Mouse (Mus musculus) midbrain, embryonic 15.5 days (tissue): Measurements from ENCODE around the gene Tubb1. TPM values are rescaled to one million over a fixed set of nuclear protein-coding genes. Genes with fewer than 3 reads are reported as not detected.

ENCODE experiments used
- ATAC-seq: fragments of 200-750 bp; cut with Nextera tagmentation; replicated peaks from 2 replicates; pipeline ENCODE4 v1.8.0; 2017; ENCODE audit warnings: moderate TSS enrichment
- H3K27ac ChIP-seq: fragments of 300-500 bp; sonication (generic); 2 replicates; pipeline ENCODE4 v1.5.1; 2015; ENCODE audit warnings: mild to moderate bottlenecking, inconsistent platforms
- H3K27me3 ChIP-seq: fragments of 300-500 bp; sonication (generic); replicated peaks from 2 replicates; pipeline ENCODE4 v1.6.1; 2015; ENCODE audit warnings: inconsistent platforms
- H3K36me3 ChIP-seq: fragments of 300-500 bp; sonication (generic); replicated peaks from 2 replicates; pipeline ENCODE4 v1.6.1; 2015; ENCODE audit warnings: inconsistent platforms
- H3K4me1 ChIP-seq: fragments of 300-500 bp; sonication (generic); 2 replicates; pipeline ENCODE4 v1.6.1; 2015; ENCODE audit warnings: inconsistent platforms
- H3K4me2 ChIP-seq: fragments of 300-500 bp; sonication (generic); 2 replicates; pipeline ENCODE4 v1.6.1; 2015; ENCODE audit warnings: inconsistent platforms, mild to moderate bottlenecking, moderate library complexity
- H3K4me3 ChIP-seq: fragments of 300-500 bp; sonication (generic); 2 replicates; pipeline ENCODE4 v1.5.1; 2015; ENCODE audit warnings: mild to moderate bottlenecking, inconsistent platforms
- H3K9ac ChIP-seq: fragments of 300-500 bp; sonication (generic); 2 replicates; pipeline ENCODE4 v1.6.1; 2015; ENCODE audit warnings: mild to moderate bottlenecking, inconsistent platforms
- H3K9me3 ChIP-seq: fragments of 300-500 bp; sonication (generic); 2 replicates; pipeline ENCODE4 v1.6.1; 2016; ENCODE audit warnings: inconsistent platforms
- WGBS: fragments of 180-500 bp; shearing (Covaris S2); methylation state at CpG from one replicate; pipeline ENCODE4 v1.1.7; 2015; ENCODE audit warnings: mixed read lengths; 5-methylcytosine and 5-hydroxymethylcytosine counted together
- polyA plus RNA-seq: library from polyadenylated mRNA; unstranded; fragments of >200 nt; fragmentation: Nextera tagmentation; extraction: Ambion mirVana; gene quantifications from 2 replicates; pipeline ENCODE4 v1.2.1, GENCODE M21; 2015

The Tubb1 gene
- polyA plus RNA-seq, 1 experiment from 2014 or later = 0.50 TPM

DNA sequence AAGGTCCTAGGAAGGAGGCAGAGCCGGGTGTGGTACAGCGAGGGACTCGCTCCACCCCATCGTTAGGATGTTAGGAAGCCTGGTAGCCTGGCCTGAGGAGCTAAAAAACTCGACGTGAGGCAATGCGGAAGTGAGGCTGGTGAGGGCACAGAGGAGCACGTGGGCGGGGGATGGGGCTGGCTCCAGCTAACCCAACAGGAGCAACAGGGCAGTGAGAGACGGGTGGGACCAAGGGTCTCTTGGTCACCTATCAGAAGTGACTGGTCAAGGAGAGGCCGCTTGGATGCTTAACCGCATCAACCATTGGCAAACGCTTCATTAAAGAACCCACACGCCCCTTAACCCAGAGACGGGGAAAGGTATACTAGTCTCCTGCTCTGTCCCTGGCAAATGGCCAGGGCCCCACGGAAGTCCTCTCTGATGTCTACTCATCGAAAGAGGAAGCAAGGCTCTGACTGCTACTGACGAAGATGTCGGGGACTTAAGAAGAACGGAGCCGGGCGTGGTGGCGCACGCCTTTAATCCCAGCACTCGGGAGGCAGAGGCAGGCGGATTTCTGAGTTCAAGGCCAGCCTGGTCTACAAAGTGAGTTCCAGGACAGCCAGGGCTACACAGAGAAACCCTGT is 14.3 kb upstream of the Tubb1 start:
- H3K9ac ChIP-seq = no peak overlapping the region
- 93% methylated on average over 26 of the region's 26 CpGs for WGBS
- no peaks in the 10 kb centered on the region for H3K9me3 ChIP-seq

DNA sequence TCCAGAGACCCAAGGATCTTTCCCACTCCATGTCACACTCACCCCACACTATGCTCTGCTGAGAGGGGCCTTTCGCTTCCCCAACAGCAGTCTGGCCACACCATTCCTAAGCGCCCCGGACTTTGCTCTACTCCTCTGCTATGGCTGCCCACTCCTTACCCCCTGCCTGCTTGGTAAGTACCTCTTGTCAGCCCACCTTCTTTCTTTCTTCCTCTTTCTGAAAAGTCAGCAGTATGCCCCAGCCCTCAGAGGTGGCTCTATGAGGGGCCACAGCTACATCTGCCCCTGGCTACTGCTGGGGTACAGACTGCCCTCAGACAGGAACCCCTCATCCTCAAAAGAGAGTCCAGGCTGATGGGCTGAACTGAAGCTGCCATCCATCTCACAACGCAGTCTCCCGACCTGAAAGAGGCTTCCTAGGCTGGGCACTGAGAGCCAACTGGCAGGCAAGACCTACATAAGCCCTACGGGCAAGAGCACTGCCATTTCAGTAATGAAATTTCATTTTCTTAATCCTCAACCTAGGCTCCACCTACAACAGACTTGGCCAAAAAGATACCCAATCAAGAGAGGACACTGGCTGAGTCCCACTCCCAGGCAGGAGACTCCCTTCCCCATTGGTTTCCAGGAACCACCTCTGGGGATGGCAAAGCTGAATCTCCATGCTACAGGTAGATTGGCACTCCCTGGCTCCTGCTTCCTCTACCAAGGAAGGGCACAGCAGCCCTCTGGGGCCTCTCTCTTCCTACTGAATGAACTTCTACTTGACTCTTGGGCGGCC is 13.4 kb upstream of the Tubb1 start:
- ATAC-seq = no peak
- no peak overlapping the region for H3K9ac ChIP-seq
- WGBS = 94% methylated on average over 7 of the region's 7 CpGs
- H3K27me3 ChIP-seq = no peaks in the 10 kb centered on the region
- H3K27ac ChIP-seq = no peak overlapping the region
- H3K4me1 ChIP-seq = peaks cover 21% of the 10 kb centered on the region
- H3K4me3 ChIP-seq = no peak overlapping the region
- H3K9me3 ChIP-seq = no peaks in the 10 kb centered on the region
- H3K4me2 ChIP-seq = no peak overlapping the region
- no peaks in the 10 kb centered on the region for H3K36me3 ChIP-seq

More for the DNA sequence above, 14.3 kb upstream of the Tubb1 start:
- Histone ChIP-seq H3K27me3 (no peaks in the 10 kb centered on the region), H3K4me3 (no peak overlapping the region), H3K27ac (no peak overlapping the region), H3K4me1 (peaks cover 21% of the 10 kb centered on the region), H3K4me2 (no peak overlapping the region), H3K36me3 (no peaks in the 10 kb centered on the region)
- no peak for ATAC-seq

- H3K27ac ChIP-seq = no peak overlapping the region
- no peaks in the 10 kb centered on the region for H3K9me3 ChIP-seq
- H3K9ac ChIP-seq = no peak overlapping the region
- H3K27me3 ChIP-seq = no peaks in the 10 kb centered on the region
- H3K4me3 ChIP-seq = no peak overlapping the region
- ATAC-seq = no peak
- H3K4me1 ChIP-seq = peaks cover 21% of the 10 kb centered on the region
- peak overlapping the region; percentile 83; the same call in 1 of the 2 replicates for H3K4me2 ChIP-seq
- 96% methylated on average over 4 of the region's 4 CpGs for WGBS
- no peaks in the 10 kb centered on the region for H3K36me3 ChIP-seq
These were observed 12.9 kb upstream of the Tubb1 start for GRCm38 (mm10) chr2:174437697-174437982.

GRCm38 (mm10) chr2:174438181-174438580 is 12.3 kb upstream of the Tubb1 start:
- Histone ChIP-seq H3K4me2 (peak overlapping the region; percentile 83), H3K27me3 (no peaks in the 10 kb centered on the region), H3K4me3 (peak overlapping the region; percentile 48), H3K9me3 (no peaks in the 10 kb centered on the region), H3K27ac (no peak overlapping the region), H3K4me1 (peaks cover 21% of the 10 kb centered on the region), H3K9ac (peak overlapping the region; percentile 47), H3K36me3 (no peaks in the 10 kb centered on the region)
- 62% methylated on average over 11 of the region's 11 CpGs for WGBS
- no peak; the same call in 1 of the 2 replicates for ATAC-seq

DNA sequence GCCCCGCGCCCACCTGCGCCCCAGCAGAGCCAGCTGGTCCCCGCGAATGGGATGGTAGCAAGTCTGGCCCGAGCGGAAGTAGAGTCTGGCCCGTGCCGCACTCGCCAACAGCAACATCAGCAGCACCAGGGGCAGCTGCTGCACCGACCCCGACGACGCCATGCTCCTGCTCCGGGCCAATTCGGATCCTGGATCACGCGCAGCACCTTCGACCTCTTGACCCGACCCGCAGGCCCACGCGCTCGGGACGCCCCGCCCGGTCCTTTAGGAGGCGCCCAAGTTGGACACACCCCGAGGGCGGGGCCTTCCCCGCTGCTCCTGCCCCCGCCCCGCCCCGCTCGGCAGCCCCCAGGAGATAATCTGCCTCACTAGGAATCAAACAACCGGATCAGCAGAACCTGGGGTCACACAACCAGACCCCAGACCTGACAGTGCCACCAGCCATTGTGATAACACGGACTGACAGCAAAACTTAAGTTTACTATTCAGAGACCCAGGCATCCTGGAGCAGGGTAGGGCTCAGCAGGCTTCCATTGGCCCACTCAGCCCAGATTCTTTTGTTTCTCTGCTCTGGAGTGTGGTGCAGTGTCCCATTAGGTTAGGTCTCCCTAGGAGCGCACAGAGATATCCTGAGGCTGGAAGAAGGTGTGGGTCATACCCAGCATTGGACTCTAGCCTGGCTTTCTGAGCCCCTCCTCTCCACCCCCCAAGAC is 11.6 kb upstream of the Tubb1 start, which contains the start of gene Ctsz:
TSS of gene Ctsz (minus strand) at position 303 of the 713 bp plus-strand sequence.
- peak within 1 kb of the TSS; percentile 47 for H3K9ac ChIP-seq
- ATAC-seq = peak; percentile 73
- H3K27me3 ChIP-seq = no peaks in the 10 kb centered on the region
- no peaks in the 10 kb centered on the region for H3K36me3 ChIP-seq
- H3K4me1 ChIP-seq = peaks cover 21% of the 10 kb centered on the region
- no peak within 1 kb of the TSS for H3K27ac ChIP-seq
- WGBS = under 1% methylated on average over 38 of the region's 38 CpGs
- peak within 1 kb of the TSS; percentile 83 for H3K4me2 ChIP-seq
- no peaks in the 10 kb centered on the region for H3K9me3 ChIP-seq
- peak within 1 kb of the TSS; percentile 48 for H3K4me3 ChIP-seq

- H3K9ac ChIP-seq = 0 out of 2 replicates have a peak overlapping the region, but pooled peaks have one; percentile 47
- H3K27me3 ChIP-seq = no peaks in the 10 kb centered on the region
- H3K4me2 ChIP-seq = peak overlapping the region; percentile 83; the same call in 1 of the 2 replicates
- peaks cover 21% of the 10 kb centered on the region for H3K4me1 ChIP-seq
- ATAC-seq = no peak
- H3K36me3 ChIP-seq = no peaks in the 10 kb centered on the region
- 39% methylated on average over 5 of the region's 5 CpGs for WGBS
- no peak overlapping the region for H3K27ac ChIP-seq
- H3K9me3 ChIP-seq = no peaks in the 10 kb centered on the region
- H3K4me3 ChIP-seq = no peak overlapping the region
These were observed 11.1 kb upstream of the Tubb1 start for GRCm38 (mm10) chr2:174439450-174439838.

GRCm38 (mm10) chr2:174439961-174440360 is 10.5 kb upstream of the Tubb1 start:
- no peak overlapping the region for H3K4me3 ChIP-seq
- H3K9ac ChIP-seq = no peak overlapping the region
- H3K4me1 ChIP-seq = peaks cover 21% of the 10 kb centered on the region
- no peaks in the 10 kb centered on the region for H3K27me3 ChIP-seq
- no peak for ATAC-seq
- H3K36me3 ChIP-seq = no peaks in the 10 kb centered on the region
- H3K9me3 ChIP-seq = no peaks in the 10 kb centered on the region
- no peak overlapping the region for H3K4me2 ChIP-seq
- WGBS = 84% methylated on average over 9 of the region's 9 CpGs
- H3K27ac ChIP-seq = no peak overlapping the region

DNA sequence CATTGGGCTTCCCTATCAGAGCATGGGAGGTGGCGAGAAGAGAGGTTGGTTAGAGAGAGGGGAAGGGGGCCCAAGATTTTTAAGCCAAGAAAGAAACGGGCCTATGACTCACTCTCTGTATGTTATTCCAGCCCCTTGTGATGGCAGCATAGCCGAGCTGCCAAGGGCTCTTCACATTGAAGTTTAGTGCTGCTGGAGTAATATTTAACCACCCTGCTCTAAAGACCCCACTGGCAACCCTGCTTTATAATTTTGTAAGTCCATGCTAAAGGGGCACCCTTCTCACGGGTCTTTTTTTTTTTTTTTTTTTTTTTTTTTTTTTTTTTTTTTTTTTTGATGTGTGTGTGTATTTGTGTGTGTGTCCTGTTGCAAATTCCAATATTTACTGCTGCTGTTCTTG is 8.6 kb upstream of the Tubb1 start:
- H3K4me3 ChIP-seq = no peak overlapping the region
- no peak for ATAC-seq
- H3K4me1 ChIP-seq = peaks cover 21% of the 10 kb centered on the region
- no peaks in the 10 kb centered on the region for H3K27me3 ChIP-seq
- 93% methylated on average over 4 of the region's 4 CpGs for WGBS
- H3K4me2 ChIP-seq = no peak overlapping the region
- H3K9ac ChIP-seq = no peak overlapping the region
- no peak overlapping the region for H3K27ac ChIP-seq
- H3K9me3 ChIP-seq = no peaks in the 10 kb centered on the region
- no peaks in the 10 kb centered on the region for H3K36me3 ChIP-seq

- no peak for ATAC-seq
- Histone ChIP-seq H3K9me3 (no peaks in the 10 kb centered on the region), H3K9ac (no peak overlapping the region), H3K27me3 (no peaks in the 10 kb centered on the region), H3K4me1 (peaks cover 19% of the 10 kb centered on the region), H3K36me3 (no peaks in the 10 kb centered on the region), H3K4me3 (no peak overlapping the region), H3K27ac (no peak overlapping the region), H3K4me2 (no peak overlapping the region)
- 95% methylated on average over 9 of the region's 9 CpGs for WGBS
These were observed 8.0 kb upstream of the Tubb1 start for GRCm38 (mm10) chr2:174442460-174442859.

DNA sequence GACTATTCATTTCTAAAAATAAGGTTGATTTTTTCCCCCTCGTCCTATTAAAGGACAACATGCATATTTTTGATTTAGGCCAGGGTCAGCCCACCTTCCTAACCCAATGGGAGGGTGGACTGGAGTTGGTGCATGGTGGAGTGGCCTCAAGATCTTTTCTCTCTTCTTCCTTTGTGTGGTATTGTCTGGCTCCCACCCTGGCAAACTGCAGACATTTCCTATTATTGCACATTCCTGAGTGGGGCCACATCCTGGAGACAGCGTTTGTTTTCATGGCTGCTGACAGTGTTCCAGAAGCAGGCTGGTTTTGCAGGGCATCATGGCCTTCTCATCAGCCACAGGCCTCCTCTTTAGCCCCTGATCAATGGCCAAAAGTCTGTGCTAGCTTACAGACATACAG is 7.4 kb upstream of the Tubb1 start:
- Histone ChIP-seq H3K27me3 (no peaks in the 10 kb centered on the region), H3K9me3 (no peaks in the 10 kb centered on the region), H3K27ac (no peak overlapping the region), H3K4me2 (no peak overlapping the region), H3K9ac (no peak overlapping the region), H3K4me3 (no peak overlapping the region), H3K36me3 (no peaks in the 10 kb centered on the region), H3K4me1 (peaks cover 14% of the 10 kb centered on the region)
- WGBS = 52% methylated on average over 2 of the region's 2 CpGs
- no peak for ATAC-seq

GRCm38 (mm10) chr2:174444359-174444758 is 6.1 kb upstream of the Tubb1 start:
- Histone ChIP-seq H3K27ac (no peak overlapping the region), H3K36me3 (no peaks in the 10 kb centered on the region), H3K27me3 (no peaks in the 10 kb centered on the region), H3K9ac (no peak overlapping the region), H3K4me2 (no peak overlapping the region), H3K4me3 (no peak overlapping the region), H3K9me3 (no peaks in the 10 kb centered on the region), H3K4me1 (peaks cover under 1% of the 10 kb centered on the region; the same call in 1 of the 2 replicates)
- 78% methylated on average over 7 of the region's 7 CpGs for WGBS
- ATAC-seq = no peak

DNA sequence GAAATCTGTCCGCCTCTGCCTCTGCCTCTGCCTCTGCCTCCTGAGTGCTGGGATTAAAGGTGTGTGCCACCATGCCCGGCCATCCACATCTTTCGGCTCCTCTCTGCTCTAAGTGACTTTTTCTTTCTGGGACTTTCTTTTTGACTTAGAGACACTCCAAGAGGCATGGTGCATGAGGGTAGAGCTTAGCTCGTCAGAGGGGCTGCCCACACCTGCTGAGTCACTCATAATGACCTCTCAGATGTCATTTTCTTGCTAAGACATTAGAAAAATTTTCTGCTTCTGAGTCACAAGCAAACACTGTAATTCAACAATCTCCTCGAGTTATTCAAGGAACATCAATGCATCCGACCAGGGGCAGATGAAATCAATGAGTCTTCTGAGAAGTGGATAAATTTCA is 5.5 kb upstream of the Tubb1 start:
- no peaks in the 10 kb centered on the region for H3K36me3 ChIP-seq
- H3K9me3 ChIP-seq = no peaks in the 10 kb centered on the region
- H3K4me1 ChIP-seq = no peaks in the 10 kb centered on the region
- WGBS = 81% methylated on average over 6 of the region's 6 CpGs
- H3K4me2 ChIP-seq = no peak overlapping the region
- no peak overlapping the region for H3K27ac ChIP-seq
- H3K27me3 ChIP-seq = no peaks in the 10 kb centered on the region
- H3K4me3 ChIP-seq = no peak overlapping the region
- H3K9ac ChIP-seq = no peak overlapping the region
- ATAC-seq = no peak
